Mouse (Mus musculus) lung, postnatal 0 days (tissue): Measurements from ENCODE around the gene Gm28729.

ENCODE experiments used
- CTCF ChIP-seq: IDR thresholded peaks from 2 replicates; pipeline ENCODE4 v1.5.1; 2016; ENCODE audit warnings: antibody characterized with exemption, mild to moderate bottlenecking
- EP300 ChIP-seq: IDR thresholded peaks from 2 replicates; pipeline ENCODE4 v1.6.1; 2016; ENCODE audit warnings: antibody characterized with exemption, mild to moderate bottlenecking, control low read depth

DNA sequence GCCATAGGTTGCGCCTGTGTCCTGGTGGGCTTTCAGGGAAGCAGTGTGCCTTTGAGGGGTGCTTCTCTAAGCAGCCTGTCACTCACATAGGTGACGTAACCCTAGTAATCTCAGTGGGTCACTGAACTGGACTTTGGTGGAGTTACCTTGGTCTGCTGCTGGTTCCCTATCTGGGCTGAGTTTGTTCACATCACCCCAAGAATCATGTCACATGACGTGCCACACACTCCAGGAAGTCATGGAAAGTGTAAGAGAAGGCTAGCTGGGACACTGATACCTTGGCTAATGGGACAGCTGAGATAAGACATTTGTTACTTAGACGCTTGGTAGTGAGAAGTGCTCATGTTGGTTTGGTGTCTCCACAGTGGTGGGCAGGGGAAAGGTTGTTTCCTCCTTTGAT is 947 bp upstream of the Gm28729 start:
- TF ChIP-seq CTCF (no peak), EP300 (no peak)
